In the genomic region with DNA sequence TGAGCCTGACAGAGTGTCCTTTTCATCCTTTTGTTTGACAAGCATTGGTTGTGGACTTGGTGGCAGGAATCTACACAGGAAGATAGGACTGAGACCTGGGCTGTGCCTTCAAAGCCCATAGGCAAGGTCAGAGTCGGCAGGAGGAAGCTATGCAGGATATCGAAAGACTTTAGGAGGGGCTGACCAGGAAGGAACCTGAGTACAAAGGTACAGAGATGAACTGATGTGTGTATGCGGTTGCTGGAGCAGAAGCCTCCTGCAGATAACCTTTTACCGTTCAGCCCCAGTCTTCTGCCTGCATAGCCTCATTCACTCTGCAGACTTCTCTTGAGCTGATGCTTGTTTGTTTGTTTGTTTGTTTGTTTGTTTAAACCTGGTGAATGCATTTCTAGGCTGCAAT, we compare ENCODE assay signal across 14 mouse cellular contexts. TPM values are rescaled to one million over a fixed set of nuclear protein-coding genes. Genes with fewer than 3 reads are reported as not detected.
DNase-seq lines count a peak whose midpoint lies in the region; ATAC-seq and TF ChIP-seq lines count a peak whose summit lies in the region.
"Had no signal": no experiment of that assay in that cellular context is flagged by ENCODE, and none has a peak within 500 bp of the region (broad histone marks: within the 10 kb centered on the region; RNA-seq: fewer than 3 reads in every experiment).

No protein-coding gene starts in this region.

- 86% methylated on average over 4 of the region's 4 CpGs for WGBS in embryonic facial prominence, embryonic 12.5 days
- 81% methylated on average over 4 of the region's 4 CpGs for WGBS in embryonic facial prominence, embryonic 10.5 days
- 77% methylated on average over 4 of the region's 4 CpGs for WGBS in kidney, embryonic 14.5 days
- 10% methylated on average over 4 of the region's 4 CpGs for WGBS in liver, embryonic 14.5 days (ENCODE audit: insufficient replicate concordance)
- 76% methylated on average over 4 of the region's 4 CpGs for WGBS in thymus, adult 2 months

- H3K27ac ChIP-seq in embryonic facial prominence, embryonic 12.5 days = 0 out of 2 replicates have a peak overlapping the region, but pooled peaks have one; percentile 13
- H3K27ac ChIP-seq in embryonic facial prominence, embryonic 10.5 days (replicated peaks) = no peak overlapping the region; the same call in 1 of the 2 replicates
- H3K27ac ChIP-seq in kidney, embryonic 14.5 days (ENCODE audit: low read depth, low read length) = peak overlapping the region; percentile 68; the same call in 1 of the 2 replicates
- H3K27ac ChIP-seq in ES-Bruce4 (ENCODE audit: insufficient read depth, low read length) = peak overlapping the region; percentile 14; the same call in 1 of the 2 replicates
- peak overlapping the region; percentile 86 for H3K27ac ChIP-seq in liver, embryonic 14.5 days
- H3K27ac ChIP-seq in thymus, adult 2 months (ENCODE audit: control insufficient read depth, insufficient read depth, low read length) = no peak overlapping the region
- H3K27ac ChIP-seq: hindbrain, postnatal 0 days; macrophage had no signal

- TF ChIP-seq EP300 in ES-Bruce4 (IDR thresholded peaks at IDR 0.05; ENCODE audit: insufficient read depth, low read depth, low read length) = no peak
- TF ChIP-seq EP300 in liver, embryonic 14.5 days (IDR thresholded peaks at IDR 0.05; ENCODE audit: low read depth) = peak; percentile 48; the same call in 1 of the 2 replicates

- no peak for DNase-seq in embryonic facial prominence, embryonic 10.5 days (ENCODE audit: low spot score)
- DNase-seq in kidney, postnatal 4 days = no peak
- no peak for DNase-seq in liver, embryonic 14.5 days (ENCODE audit: low read depth in 3 of 3, low spot score in 3 of 3)
- DNase-seq in layer of hippocampus, adult 11-12 months (ENCODE audit: low spot score) = no peak
- no peak for DNase-seq in thymus, adult 2 months
- DNase-seq: adrenal gland, postnatal 36 days; cerebellum, adult 11-12 months; heart, adult 18-20 months had no signal

- H3K27me3 ChIP-seq in embryonic facial prominence, embryonic 12.5 days = no peaks in the 10 kb centered on the region
- H3K27me3 ChIP-seq in embryonic facial prominence, embryonic 10.5 days (replicated peaks; ENCODE audit: low read depth, poor library complexity, severe bottlenecking) = no peaks in the 10 kb centered on the region
- H3K27me3 ChIP-seq in kidney, embryonic 14.5 days (ENCODE audit: control insufficient read depth, insufficient read depth, low read length) = no peaks in the 10 kb centered on the region
- H3K27me3 ChIP-seq in ES-Bruce4 (ENCODE audit: control insufficient read depth, insufficient read depth, low read length, poor library complexity, severe bottlenecking) = no peaks in the 10 kb centered on the region
- H3K27me3 ChIP-seq in liver, embryonic 14.5 days (ENCODE audit: control insufficient read depth, insufficient read depth, low read length) = no peaks in the 10 kb centered on the region
- H3K27me3 ChIP-seq in thymus, adult 2 months (ENCODE audit: control insufficient read depth, insufficient read depth, low read length) = no peaks in the 10 kb centered on the region

- no peak for TF ChIP-seq CTCF in ES-Bruce4 (IDR thresholded peaks at IDR 0.05; ENCODE audit: low read depth, low read length)
- no peak for TF ChIP-seq CTCF in liver, embryonic 14.5 days (IDR thresholded peaks at IDR 0.05; ENCODE audit: low read depth)
- no peak for TF ChIP-seq CTCF in thymus, adult 2 months (IDR thresholded peaks at IDR 0.05; ENCODE audit: borderline replicate concordance, control insufficient read depth, extremely low read depth, insufficient read depth, low read length, poor library complexity)

- no peaks in the 10 kb centered on the region for H3K9me3 ChIP-seq in embryonic facial prominence, embryonic 12.5 days
- H3K9me3 ChIP-seq in embryonic facial prominence, embryonic 10.5 days = no peaks in the 10 kb centered on the region
- no peaks in the 10 kb centered on the region for H3K9me3 ChIP-seq in kidney, embryonic 14.5 days (ENCODE audit: control insufficient read depth, low read length)
- H3K9me3 ChIP-seq in ES-Bruce4 (replicated peaks; ENCODE audit: control insufficient read depth, insufficient read depth, low read length, poor library complexity, severe bottlenecking) = no peaks in the 10 kb centered on the region
- H3K9me3 ChIP-seq in liver, embryonic 14.5 days (ENCODE audit: control insufficient read depth, low read length) = no peaks in the 10 kb centered on the region

- no peak overlapping the region for H3K4me3 ChIP-seq in embryonic facial prominence, embryonic 12.5 days
- H3K4me3 ChIP-seq in embryonic facial prominence, embryonic 10.5 days = no peak overlapping the region; the same call in 1 of the 2 replicates
- H3K4me3 ChIP-seq in kidney, embryonic 14.5 days (ENCODE audit: low read length) = no peak overlapping the region
- no peak overlapping the region for H3K4me3 ChIP-seq in ES-Bruce4 (ENCODE audit: low read depth, low read length)
- H3K4me3 ChIP-seq in liver, embryonic 14.5 days (ENCODE audit: insufficient read depth in 1 of 2, low read depth in 2 of 2, low read length in 2 of 2) = no peak overlapping the region
- H3K4me3 ChIP-seq in thymus, adult 2 months (ENCODE audit: control insufficient read depth, insufficient read depth, low read length) = no peak overlapping the region

- peaks cover 39% of the 10 kb centered on the region for H3K4me1 ChIP-seq in embryonic facial prominence, embryonic 12.5 days
- H3K4me1 ChIP-seq in embryonic facial prominence, embryonic 10.5 days = peaks cover 76% of the 10 kb centered on the region
- H3K4me1 ChIP-seq in kidney, embryonic 14.5 days (ENCODE audit: control insufficient read depth, insufficient read depth, low read length) = peaks cover 35% of the 10 kb centered on the region
- H3K4me1 ChIP-seq in ES-Bruce4 (ENCODE audit: control insufficient read depth, insufficient read depth, low read length) = peaks cover 7% of the 10 kb centered on the region
- peaks cover 53 to 63% of the 10 kb centered on the region in 2 experiments for H3K4me1 ChIP-seq in liver, embryonic 14.5 days (replicated peaks; ENCODE audit: control insufficient read depth in 2 of 2, insufficient read depth in 2 of 2, low read length in 1 of 2)
- peaks cover 16% of the 10 kb centered on the region for H3K4me1 ChIP-seq in thymus, adult 2 months (replicated peaks; ENCODE audit: control insufficient read depth, insufficient read depth, low read length)

- H3K9ac ChIP-seq in embryonic facial prominence, embryonic 12.5 days = no peak overlapping the region
- H3K9ac ChIP-seq in kidney, embryonic 14.5 days (ENCODE audit: low read depth, low read length) = no peak overlapping the region
- no peak overlapping the region for H3K9ac ChIP-seq in ES-Bruce4 (ENCODE audit: low read depth, poor library complexity, severe bottlenecking)
- peak overlapping the region; percentile 10 for H3K9ac ChIP-seq in liver, embryonic 14.5 days (replicated peaks)

- no peak for TF ChIP-seq POLR2A in ES-Bruce4 (IDR thresholded peaks at IDR 0.05; ENCODE audit: insufficient read depth, low read length)
- no peak for TF ChIP-seq POLR2A in thymus, adult 2 months (IDR thresholded peaks at IDR 0.05; ENCODE audit: control insufficient read depth, extremely low read depth, insufficient read depth, low read length, poor library complexity)

- no peak overlapping the region for H3K4me2 ChIP-seq in embryonic facial prominence, embryonic 12.5 days (replicated peaks)
- H3K4me2 ChIP-seq in kidney, embryonic 14.5 days (replicated peaks; ENCODE audit: low read depth, low read length) = no peak overlapping the region
- peak overlapping the region; percentile 67 for H3K4me2 ChIP-seq in liver, embryonic 14.5 days (ENCODE audit: low read depth)

- H3K36me3 ChIP-seq in embryonic facial prominence, embryonic 12.5 days = peaks cover 29% of the 10 kb centered on the region
- peaks cover 56% of the 10 kb centered on the region for H3K36me3 ChIP-seq in embryonic facial prominence, embryonic 10.5 days (replicated peaks)
- peaks cover 22% of the 10 kb centered on the region for H3K36me3 ChIP-seq in kidney, embryonic 14.5 days (ENCODE audit: control insufficient read depth, insufficient read depth, low read length)
- peaks cover 20% of the 10 kb centered on the region for H3K36me3 ChIP-seq in ES-Bruce4 (ENCODE audit: control insufficient read depth, insufficient read depth, low read length, poor library complexity, severe bottlenecking)
- peaks cover 25% of the 10 kb centered on the region for H3K36me3 ChIP-seq in liver, embryonic 14.5 days (replicated peaks; ENCODE audit: control insufficient read depth, insufficient read depth, low read depth)
- peaks cover 3% of the 10 kb centered on the region; the same call in 1 of the 2 replicates for H3K36me3 ChIP-seq in thymus, adult 2 months (ENCODE audit: control insufficient read depth, insufficient read depth, low read length)

- no peak for ATAC-seq in embryonic facial prominence, embryonic 12.5 days (ENCODE audit: insufficient number of reproducible peaks, insufficient read depth, low FRiP score, low TSS enrichment)
- ATAC-seq in kidney, embryonic 14.5 days (ENCODE audit: low FRiP score, low TSS enrichment) = no peak
- ATAC-seq in liver, embryonic 14.5 days (ENCODE audit: insufficient read depth) = no peak
- ATAC-seq: hindbrain, postnatal 0 days; midbrain, embryonic 16.5 days had no signal

RNA-seq across cellular contexts. Expression of gene Cdc6, which starts 2.0 kb away (rescaled TPM):
- 33.1 and 34.7 TPM in 2 replicates for polyA plus RNA-seq in embryonic facial prominence, embryonic 12.5 days (2016; fragmentation: Nextera tagmentation; extraction: Ambion mirVana)
- polyA plus RNA-seq in embryonic facial prominence, embryonic 10.5 days (2016; fragmentation: Nextera tagmentation; extraction: Ambion mirVana) = 65.1 and 69.1 TPM in 2 replicates
- 32.5 and 44.1 TPM in 2 replicates for polyA plus RNA-seq in kidney, embryonic 14.5 days (2014; fragmentation: Nextera tagmentation; extraction: Ambion mirVana)
- 54.3 and 55.8 TPM in 2 replicates for polyA plus RNA-seq in ES-Bruce4 (2011; ENCODE audit: insufficient read depth, insufficient read length, low read depth, missing spikeins)
- polyA plus RNA-seq in liver, embryonic 14.5 days (2012; rRNA removed) = 16.9 and 28.6 TPM in 2 replicates
- 64.1 and 71.0 TPM in 2 replicates for polyA plus RNA-seq in liver, embryonic 14.5 days (2014; fragmentation: Nextera tagmentation; extraction: Ambion mirVana)
- polyA plus RNA-seq in thymus, adult 2 months (2012; rRNA removed) = 8.4 and 12.2 TPM in 2 replicates

RNA-seq across cellular contexts. Expression of gene Rara, which starts 22.0 kb away (rescaled TPM):
- polyA plus RNA-seq in embryonic facial prominence, embryonic 12.5 days (2016; fragmentation: Nextera tagmentation; extraction: Ambion mirVana) = 48.8 and 49.2 TPM in 2 replicates
- polyA plus RNA-seq in embryonic facial prominence, embryonic 10.5 days (2016; fragmentation: Nextera tagmentation; extraction: Ambion mirVana) = 34.0 and 35.6 TPM in 2 replicates
- polyA plus RNA-seq in kidney, embryonic 14.5 days (2014; fragmentation: Nextera tagmentation; extraction: Ambion mirVana) = 27.7 and 36.7 TPM in 2 replicates
- polyA plus RNA-seq in ES-Bruce4 (2011; ENCODE audit: insufficient read depth, insufficient read length, low read depth, missing spikeins) = 23.7 and 26.3 TPM in 2 replicates
- 1.9 and 2.3 TPM in 2 replicates for polyA plus RNA-seq in liver, embryonic 14.5 days (2012; rRNA removed)
- polyA plus RNA-seq in liver, embryonic 14.5 days (2014; fragmentation: Nextera tagmentation; extraction: Ambion mirVana) = 3.0 and 3.2 TPM in 2 replicates
- polyA plus RNA-seq in thymus, adult 2 months (2012; rRNA removed) = 63.5 and 74.1 TPM in 2 replicates

RNA-seq across cellular contexts. Expression of gene Wipf2, which starts 42.1 kb away (rescaled TPM):
- 5.0 TPM in 2 replicates for polyA plus RNA-seq in embryonic facial prominence, embryonic 12.5 days (2016; fragmentation: Nextera tagmentation; extraction: Ambion mirVana)
- 5.0 and 5.4 TPM in 2 replicates for polyA plus RNA-seq in embryonic facial prominence, embryonic 10.5 days (2016; fragmentation: Nextera tagmentation; extraction: Ambion mirVana)
- 6.5 and 6.7 TPM in 2 replicates for polyA plus RNA-seq in kidney, embryonic 14.5 days (2014; fragmentation: Nextera tagmentation; extraction: Ambion mirVana)
- 36.5 and 40.3 TPM in 2 replicates for polyA plus RNA-seq in ES-Bruce4 (2011; ENCODE audit: insufficient read depth, insufficient read length, low read depth, missing spikeins)
- 2.0 and 2.1 TPM in 2 replicates for polyA plus RNA-seq in liver, embryonic 14.5 days (2012; rRNA removed)
- polyA plus RNA-seq in liver, embryonic 14.5 days (2014; fragmentation: Nextera tagmentation; extraction: Ambion mirVana) = 1.1 and 1.4 TPM in 2 replicates
- 23.9 and 30.3 TPM in 2 replicates for polyA plus RNA-seq in thymus, adult 2 months (2012; rRNA removed)

Comparison
In these comparisons a context has a peak if more than half of its experiments do, and no peak if none do; other contexts are left out.
1. H3K27ac ChIP-seq: peak in embryonic facial prominence, embryonic 12.5 days (single experiment), kidney, embryonic 14.5 days (single experiment), ES-Bruce4 (single experiment) and liver, embryonic 14.5 days (single experiment); none in embryonic facial prominence, embryonic 10.5 days (single experiment) and thymus, adult 2 months (single experiment).